Mouse (Mus musculus) heart, postnatal 0 days (tissue): Measurements from ENCODE around the gene Map4k2.

Source experiments
- CTCF ChIP-seq: IDR thresholded peaks from 2 replicates; pipeline ENCODE4 v1.5.1; 2016; ENCODE audit warnings: antibody characterized with exemption, control low read depth, low read depth
- EP300 ChIP-seq: IDR thresholded peaks from 2 replicates; pipeline ENCODE4 v1.6.1; 2016; ENCODE audit warnings: antibody characterized with exemption, low read depth

- TF ChIP-seq EP300 (no peak), CTCF (no peak)
These were observed 22.1 kb downstream of the Map4k2 start for GRCm38 (mm10) chr19:6363091-6363410.
